Mouse (Mus musculus) stomach, embryonic 14.5 days (tissue): ENCODE measurements around the gene Gtf2f1. TPM values are rescaled to one million over a fixed set of nuclear protein-coding genes. Genes with fewer than 3 reads are reported as not detected.

ENCODE experiments used
- ATAC-seq: fragments of 200-750 bp; cut with Nextera tagmentation; 2 replicates; pipeline ENCODE4 v1.8.0; 2017; ENCODE audit warnings: low read depth, moderate TSS enrichment; ENCODE audit not compliant: insufficient number of reproducible peaks, insufficient read depth, low FRiP score
- H3K27ac ChIP-seq: fragments of 300-500 bp; sonication (generic); 2 replicates; pipeline ENCODE4 v1.5.1; 2014; ENCODE audit warnings: mild to moderate bottlenecking, low read length, moderate library complexity, mixed read lengths
- H3K27me3 ChIP-seq: fragments of 300-500 bp; sonication (generic); 2 replicates; pipeline ENCODE4 v1.6.1; 2014; ENCODE audit warnings: low read length, control low read depth, mixed read lengths; ENCODE audit not compliant: control insufficient read depth, insufficient read depth
- H3K36me3 ChIP-seq: fragments of 300-500 bp; sonication (generic); 2 replicates; pipeline ENCODE4 v1.6.1; 2014; ENCODE audit warnings: mild to moderate bottlenecking, control low read depth, low read length, moderate library complexity, mixed read lengths; ENCODE audit not compliant: control insufficient read depth, insufficient read depth
- H3K4me1 ChIP-seq: fragments of 300-500 bp; sonication (generic); 2 replicates; pipeline ENCODE4 v1.6.1; 2014; ENCODE audit warnings: low read length, control low read depth, mixed read lengths; ENCODE audit not compliant: control insufficient read depth, insufficient read depth
- H3K4me2 ChIP-seq: fragments of 300-500 bp; sonication (generic); replicated peaks from 2 replicates; pipeline ENCODE4 v1.6.1; 2014; ENCODE audit warnings: low read depth, low read length, control low read depth
- H3K4me3 ChIP-seq: fragments of 300-500 bp; sonication (generic); 2 replicates; pipeline ENCODE4 v1.5.1; 2014; ENCODE audit warnings: low read depth, low read length, control low read depth
- H3K9ac ChIP-seq: fragments of 300-500 bp; sonication (generic); replicated peaks from 2 replicates; pipeline ENCODE4 v1.6.1; 2014; ENCODE audit warnings: low read depth, mild to moderate bottlenecking, control low read depth, low read length, moderate library complexity, mixed read lengths
- H3K9me3 ChIP-seq: fragments of 300-500 bp; sonication (generic); 2 replicates; pipeline ENCODE4 v1.6.1; 2016; ENCODE audit warnings: low read depth, low read length, control low read depth; ENCODE audit not compliant: control insufficient read depth
- WGBS: fragments of 180-500 bp; shearing (Covaris S2); extraction: QIAGEN DNeasy Blood & Tissue Kit; methylation state at CpG from one replicate; pipeline ENCODE4 v1.1.7; 2014; 5-methylcytosine and 5-hydroxymethylcytosine counted together
- polyA plus RNA-seq: library from polyadenylated mRNA; unstranded; fragments of >200 nt; fragmentation: Nextera tagmentation; extraction: Ambion mirVana; gene quantifications from 2 replicates; pipeline ENCODE4 v1.2.1, GENCODE M21; 2014

The Gtf2f1 gene
- polyA plus RNA-seq, 1 experiment from 2014 or later, result 59.8 TPM

DNA sequence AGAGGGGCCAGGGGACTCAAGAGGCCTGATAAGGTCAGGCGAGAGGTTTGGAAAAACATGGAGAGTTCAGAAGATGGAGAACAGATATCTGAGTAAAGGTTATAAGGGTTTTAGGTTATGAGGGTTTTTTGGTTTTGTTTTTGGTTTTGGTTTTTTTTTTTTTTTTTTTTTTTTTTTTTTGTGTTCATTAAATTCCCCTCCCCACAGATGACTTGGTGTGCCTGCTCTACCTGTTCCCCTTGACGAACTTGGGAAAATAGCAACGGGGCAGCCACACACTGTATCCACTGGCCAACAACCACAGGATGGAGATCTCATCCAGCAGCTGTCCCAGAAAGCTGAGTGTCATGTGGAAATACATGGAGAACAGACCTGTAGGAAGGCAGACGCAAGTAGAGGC is 52.4 kb downstream of the Gtf2f1 start:
- H3K4me3 ChIP-seq, result no peak overlapping the region
- 68% methylated on average over 4 of the region's 4 CpGs for WGBS
- H3K4me1 ChIP-seq, result no peaks in the 10 kb centered on the region
- H3K9ac ChIP-seq, result no peak overlapping the region
- H3K27me3 ChIP-seq, result no peaks in the 10 kb centered on the region
- H3K36me3 ChIP-seq, result no peaks in the 10 kb centered on the region
- no peak overlapping the region for H3K27ac ChIP-seq
- no peak for ATAC-seq
- no peaks in the 10 kb centered on the region for H3K9me3 ChIP-seq
- H3K4me2 ChIP-seq, result no peak overlapping the region

DNA sequence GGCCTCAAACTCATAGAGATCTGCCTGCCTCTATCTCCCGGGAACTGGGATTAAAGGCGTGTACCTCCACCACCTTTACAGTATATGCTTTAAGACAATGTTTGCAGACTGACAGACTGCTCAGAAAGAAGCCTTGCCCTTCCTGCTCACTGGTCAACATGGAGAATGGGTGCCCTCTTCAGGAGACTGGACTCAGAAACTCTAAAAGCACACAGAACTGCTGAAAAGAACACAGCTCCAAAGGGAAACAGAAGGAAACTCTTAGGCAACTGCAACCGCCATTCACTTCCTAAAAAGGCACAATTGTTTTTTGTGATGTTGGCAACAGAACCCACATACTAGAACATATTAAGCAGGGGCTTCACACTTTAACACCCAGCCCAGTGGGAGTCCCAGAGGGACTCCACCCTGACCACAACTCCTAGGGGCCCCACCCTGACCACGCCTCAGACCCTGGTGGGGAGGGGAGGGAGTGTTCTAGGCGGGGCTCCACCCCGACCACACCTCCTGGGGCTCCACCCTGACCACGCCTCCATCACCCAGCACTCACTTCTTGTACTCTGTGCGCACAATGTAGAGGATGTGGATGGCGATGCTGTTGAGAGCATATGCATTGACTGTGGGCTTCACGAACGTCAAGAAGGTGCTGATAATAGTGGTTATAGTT is 53.2 kb downstream of the Gtf2f1 start:
- H3K4me2 ChIP-seq, result no peak overlapping the region
- no peaks in the 10 kb centered on the region for H3K36me3 ChIP-seq
- peak; percentile 69; the same call in 1 of the 2 replicates for ATAC-seq
- no peak overlapping the region for H3K27ac ChIP-seq
- H3K9ac ChIP-seq, result no peak overlapping the region
- no peaks in the 10 kb centered on the region for H3K9me3 ChIP-seq
- no peaks in the 10 kb centered on the region for H3K4me1 ChIP-seq
- H3K4me3 ChIP-seq, result no peak overlapping the region
- no peaks in the 10 kb centered on the region for H3K27me3 ChIP-seq
- 24% methylated on average over 11 of the region's 11 CpGs for WGBS

DNA sequence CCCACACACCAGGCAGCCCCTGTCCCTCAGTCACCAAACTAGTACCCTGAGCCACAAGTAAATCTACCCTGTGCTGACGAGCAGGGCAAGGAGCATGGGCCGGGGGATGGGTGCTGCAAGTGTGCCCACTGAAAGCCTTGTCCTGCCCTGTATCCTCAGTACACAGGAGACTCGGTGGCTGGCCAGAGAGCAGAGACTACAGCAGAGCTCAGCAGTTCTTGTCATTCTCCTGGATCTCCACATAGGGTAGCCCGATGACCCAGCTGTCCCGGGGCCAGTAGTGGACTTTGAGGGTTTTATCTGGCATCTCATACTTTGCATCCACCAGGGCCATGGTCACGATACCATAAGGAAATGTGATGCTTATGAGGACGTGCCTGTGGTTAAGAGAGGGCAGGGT is 56.2 kb downstream of the Gtf2f1 start:
- Histone ChIP-seq H3K9ac (no peak overlapping the region), H3K36me3 (no peaks in the 10 kb centered on the region), H3K4me3 (no peak overlapping the region), H3K27ac (no peak overlapping the region), H3K9me3 (no peaks in the 10 kb centered on the region), H3K27me3 (no peaks in the 10 kb centered on the region), H3K4me1 (no peaks in the 10 kb centered on the region), H3K4me2 (no peak overlapping the region)
- ATAC-seq, result no peak
- WGBS, result 78% methylated on average over 7 of the region's 7 CpGs

Other genes with a start within 250 kb of the Gtf2f1 start
- 40.9 and 46.3 TPM in 2 replicates for gene Dus3l, start 246.5 kb downstream of the Gtf2f1 start, polyA plus RNA-seq
- gene Prr22, start 241.0 kb downstream of the Gtf2f1 start, polyA plus RNA-seq, result 1.1 and 1.6 TPM in 2 replicates
- 6.7 TPM in 2 replicates for gene Rfx2, start 180.3 kb downstream of the Gtf2f1 start, polyA plus RNA-seq
- gene Acsbg2, start 136.8 kb downstream of the Gtf2f1 start, polyA plus RNA-seq, result not detected in 2 replicates
- gene 1700061G19Rik, start 135.8 kb downstream of the Gtf2f1 start, polyA plus RNA-seq, result 0.35 and 0.76 TPM in 2 replicates
- gene Mllt1, start 75.9 kb downstream of the Gtf2f1 start, polyA plus RNA-seq, result 26.8 and 29.6 TPM in 2 replicates
- not detected in 2 replicates for gene Acer1, start 29.2 kb downstream of the Gtf2f1 start, polyA plus RNA-seq
- 146 and 164 TPM in 2 replicates for gene Clpp, start 21.0 kb downstream of the Gtf2f1 start, polyA plus RNA-seq
- gene Alkbh7, start 13.9 kb downstream of the Gtf2f1 start, polyA plus RNA-seq, result 41.8 and 43.7 TPM in 2 replicates
- 0.83 and 1.0 TPM in 2 replicates for gene Pspn, start 11.3 kb downstream of the Gtf2f1 start, polyA plus RNA-seq
- 0.64 and 0.77 TPM in 2 replicates for gene Gm17949, start 181 bp upstream of the Gtf2f1 start, polyA plus RNA-seq
- gene Khsrp, start 20.2 kb upstream of the Gtf2f1 start, polyA plus RNA-seq, result 45.8 and 46.4 TPM in 2 replicates
- 0.28 TPM in 1 of 2 replicates, not detected in the other for gene Slc25a41, start 30.4 kb upstream of the Gtf2f1 start, polyA plus RNA-seq
- 43.8 and 44.2 TPM in 2 replicates for gene Crb3, start 47.8 kb upstream of the Gtf2f1 start, polyA plus RNA-seq
- gene Slc25a23, start 48.6 kb upstream of the Gtf2f1 start, polyA plus RNA-seq, result 11.5 and 12.7 TPM in 2 replicates
- gene Dennd1c, start 67.2 kb upstream of the Gtf2f1 start, polyA plus RNA-seq, result 5.0 and 5.3 TPM in 2 replicates
- 33.9 and 34.9 TPM in 2 replicates for gene Tubb4a, start 76.5 kb upstream of the Gtf2f1 start, polyA plus RNA-seq
- gene Tnfsf9, start 94.0 kb upstream of the Gtf2f1 start, polyA plus RNA-seq, result 11.0 and 11.7 TPM in 2 replicates
- not detected in 2 replicates for gene Cd70, start 138.5 kb upstream of the Gtf2f1 start, polyA plus RNA-seq
- 0.31 TPM in 1 of 2 replicates, not detected in the other for gene Tnfsf14, start 182.9 kb upstream of the Gtf2f1 start, polyA plus RNA-seq
- gene C3, start 216.8 kb upstream of the Gtf2f1 start, polyA plus RNA-seq, result 0.48 and 1.4 TPM in 2 replicates
- gene Gpr108, start 237.2 kb upstream of the Gtf2f1 start, polyA plus RNA-seq, result 38.6 and 40.6 TPM in 2 replicates
- gene Trip10, start 238.2 kb upstream of the Gtf2f1 start, polyA plus RNA-seq, result 33.4 and 35.4 TPM in 2 replicates